Mouse (Mus musculus) A20 (cell line): Measurements from ENCODE around the gene Klf3.
A peak's percentile ranks its signal among the peaks of the same experiment; 100 is the strongest.

Experiments
- DNase-seq: peaks from one replicate; pipeline ENCODE4 v3.0.0-alpha.2; 2011; ENCODE audit warnings: low read depth, low spot score

Klf3 gene

DNA sequence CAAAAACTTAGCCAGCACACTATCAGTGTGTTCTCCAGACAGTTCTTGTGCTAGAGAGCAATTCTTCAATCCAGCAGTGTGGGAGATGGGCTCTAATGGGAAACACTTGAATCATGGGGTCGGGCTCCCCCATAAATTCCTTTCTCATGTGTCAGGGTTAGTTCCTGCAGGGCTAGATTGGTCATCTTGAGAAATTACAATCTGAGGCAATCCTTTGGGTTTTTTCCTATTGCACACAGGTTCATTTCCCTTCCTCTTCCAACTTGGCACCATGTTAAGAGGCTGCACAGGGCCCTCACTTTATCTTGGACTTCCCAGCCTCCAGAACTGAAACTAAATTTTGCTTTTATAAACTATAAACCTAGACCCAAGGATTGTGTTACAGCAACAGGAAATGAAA lies 31.0 kb downstream of the Klf3 start:
- DNase-seq: no peak

DNA sequence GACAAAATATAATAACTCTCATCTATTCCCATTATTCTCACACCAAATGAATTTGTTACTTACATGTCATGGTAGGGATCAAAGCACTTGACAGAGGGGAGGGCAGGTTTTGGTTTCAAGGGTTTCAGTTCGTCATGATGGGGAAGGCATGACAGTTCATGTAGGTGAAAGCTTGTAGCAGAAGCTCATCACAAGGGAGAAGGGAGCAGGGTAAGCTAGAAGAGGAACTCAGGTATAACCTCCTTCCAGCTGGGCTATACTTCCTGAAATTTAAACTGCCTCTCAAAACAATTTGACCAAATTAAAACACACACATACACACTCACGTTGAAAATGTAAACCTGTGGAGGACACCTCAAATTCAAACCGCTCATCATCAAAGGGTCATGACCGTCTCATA lies 32.1 kb downstream of the Klf3 start:
- peak; percentile 19 for DNase-seq

DNA sequence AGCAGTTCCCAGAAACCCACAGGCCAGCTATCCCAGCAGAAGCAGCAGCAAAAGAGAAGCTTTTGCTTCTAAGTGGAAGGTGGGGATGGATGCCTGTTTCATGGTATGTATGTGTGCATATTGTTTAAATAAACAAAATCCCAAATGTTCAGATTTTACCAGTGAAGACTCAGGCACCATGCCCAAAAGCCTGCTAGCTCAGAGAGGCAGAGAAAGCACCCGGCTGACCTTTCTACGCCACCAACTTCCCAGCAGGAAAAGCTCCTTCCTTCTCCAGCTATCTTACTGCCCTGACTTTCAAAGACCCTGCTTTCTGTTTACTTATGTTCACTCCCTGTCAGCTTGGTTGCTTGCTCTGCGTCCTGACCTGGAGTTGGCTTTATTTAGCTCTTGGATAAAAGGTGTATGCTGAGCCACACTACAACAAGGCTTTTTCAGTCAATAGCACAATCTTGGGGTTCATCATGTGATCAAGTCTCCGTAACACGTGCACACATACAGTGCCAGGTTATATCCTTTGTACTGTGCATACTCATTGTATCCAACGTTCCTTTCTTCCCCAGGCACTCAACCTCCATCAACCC lies 35.9 kb downstream of the Klf3 start:
- DNase-seq: no peak

DNA sequence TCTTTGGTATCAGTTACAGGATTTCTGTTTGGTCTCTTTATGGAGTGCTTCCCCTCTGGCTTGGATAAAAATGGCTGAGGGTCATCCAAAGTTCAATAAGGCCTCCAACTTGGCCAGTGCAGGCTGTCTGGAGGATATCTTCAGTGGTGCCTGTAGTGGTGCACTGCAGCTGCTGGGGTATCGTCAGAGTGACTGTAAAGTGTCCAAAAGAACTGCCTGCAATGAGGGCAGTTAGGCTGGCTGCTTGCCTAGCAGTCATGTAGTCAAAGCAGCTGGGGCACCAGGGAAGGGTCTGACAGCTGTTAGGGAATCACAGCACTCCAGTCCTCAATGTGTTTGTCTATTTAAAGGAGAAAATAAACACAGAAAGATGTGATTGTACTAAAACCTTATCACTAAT lies 36.9 kb downstream of the Klf3 start:
- DNase-seq: no peak

DNA sequence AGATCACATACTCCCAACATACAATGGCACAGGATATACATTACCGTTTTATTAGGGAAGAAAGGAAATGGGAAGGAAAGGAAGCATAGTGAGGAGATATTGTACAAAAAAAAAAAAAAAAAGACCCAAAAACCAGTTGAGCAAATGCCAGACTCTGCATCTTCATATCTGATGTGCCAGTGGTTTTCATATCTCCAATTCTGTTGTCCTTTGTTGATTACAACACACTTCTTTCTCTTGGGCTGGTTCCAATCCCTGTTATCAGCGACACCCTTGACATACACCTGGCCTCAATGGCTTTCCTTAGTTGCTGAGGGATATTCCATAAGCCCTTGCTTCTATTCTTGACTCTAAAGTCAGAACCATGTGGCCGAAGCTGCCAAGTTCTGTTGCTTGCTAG lies 41.4 kb downstream of the Klf3 start:
- DNase-seq: no peak

DNA sequence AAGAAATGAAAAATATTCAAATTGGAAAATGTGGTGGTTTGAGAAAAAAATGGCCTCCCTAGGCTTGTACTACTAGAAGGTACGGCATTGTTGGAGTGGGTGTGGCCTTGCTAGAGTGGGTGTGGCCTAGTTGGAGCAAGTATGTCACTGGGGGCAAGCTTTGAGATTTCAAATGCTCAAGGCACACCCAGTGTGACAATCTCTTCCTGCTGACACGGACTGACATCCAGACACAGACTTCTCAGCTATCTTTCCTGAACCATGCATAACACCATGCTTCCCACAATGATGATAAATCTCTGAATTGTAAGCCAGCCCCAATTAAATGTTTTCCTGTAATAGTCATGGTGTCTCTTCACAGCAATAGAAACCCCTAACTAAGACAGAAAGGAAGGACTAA lies 44.1 kb downstream of the Klf3 start:
- no peak for DNase-seq

DNA sequence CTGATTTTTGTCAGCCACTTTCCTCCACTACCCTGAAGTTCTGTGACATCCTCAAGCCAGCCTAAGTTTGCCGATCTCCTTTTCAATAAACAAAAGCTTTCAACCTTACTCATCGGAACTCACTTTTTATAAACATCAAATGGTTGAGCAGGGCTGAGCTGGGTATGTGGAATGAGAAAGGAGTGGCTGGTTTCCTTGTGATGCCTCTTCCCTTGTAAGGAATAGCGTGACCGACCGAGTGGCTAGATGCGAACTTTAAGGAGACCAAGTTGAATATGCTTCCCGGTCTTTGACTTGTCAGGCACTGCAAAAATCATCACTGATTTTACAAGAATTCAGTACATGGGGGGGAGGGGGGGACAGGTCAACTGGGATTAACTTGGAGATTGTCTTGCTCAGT lies 46.7 kb downstream of the Klf3 start:
- no peak for DNase-seq

DNA sequence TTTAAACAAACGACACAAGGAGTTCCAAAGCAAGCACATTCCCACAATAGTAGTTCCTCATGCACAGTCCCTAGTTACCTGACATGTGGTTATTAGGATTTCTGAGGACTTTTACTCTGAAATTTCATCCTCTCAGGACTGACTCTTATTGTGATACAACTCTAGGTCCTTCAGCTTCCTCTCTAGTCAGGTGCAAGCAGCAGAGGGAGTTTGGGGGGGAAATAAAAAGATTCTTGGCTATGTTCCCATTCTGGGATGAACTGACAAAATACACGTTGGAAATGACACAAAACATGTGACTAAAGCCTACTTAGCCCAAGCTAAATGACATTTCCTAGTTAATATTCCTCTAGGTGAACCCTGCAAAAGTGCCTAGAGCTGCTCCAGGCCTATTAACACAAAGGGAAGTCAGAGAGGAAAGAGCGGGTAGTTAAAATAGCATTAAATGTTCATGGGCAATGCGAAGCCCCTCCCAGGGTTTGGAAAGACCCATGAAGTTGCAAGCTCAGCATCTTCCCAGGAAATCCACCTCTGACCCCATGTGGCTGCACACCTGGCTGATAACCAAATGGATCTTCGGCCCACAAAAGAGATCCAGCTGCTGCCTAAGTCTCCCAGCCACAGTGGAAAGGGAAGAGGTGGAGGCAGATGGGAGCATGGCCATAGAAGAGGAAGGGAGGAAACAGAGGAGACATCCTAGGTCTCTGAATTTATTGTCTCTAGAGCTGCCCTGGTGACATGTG lies 49.6 kb downstream of the Klf3 start:
- no peak for DNase-seq

DNA sequence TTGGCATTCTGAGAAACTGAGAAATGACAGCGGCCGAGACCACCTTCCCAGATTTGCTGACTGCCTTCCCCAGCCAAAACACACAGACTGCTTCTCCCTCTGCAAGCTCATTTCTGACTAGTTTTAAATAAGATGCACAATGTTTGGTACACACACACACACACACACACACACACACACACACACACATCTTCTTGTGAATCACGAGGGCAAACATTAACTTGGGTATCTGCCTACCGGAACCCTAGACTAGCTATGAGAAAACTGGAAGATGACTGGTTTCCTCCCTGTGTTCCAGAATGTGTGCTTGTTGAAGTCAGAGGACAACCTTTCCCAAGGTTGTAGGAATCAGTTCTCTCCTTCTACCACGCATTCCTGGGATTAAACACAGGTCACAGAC lies 50.2 kb downstream of the Klf3 start:
- DNase-seq: no peak

DNA sequence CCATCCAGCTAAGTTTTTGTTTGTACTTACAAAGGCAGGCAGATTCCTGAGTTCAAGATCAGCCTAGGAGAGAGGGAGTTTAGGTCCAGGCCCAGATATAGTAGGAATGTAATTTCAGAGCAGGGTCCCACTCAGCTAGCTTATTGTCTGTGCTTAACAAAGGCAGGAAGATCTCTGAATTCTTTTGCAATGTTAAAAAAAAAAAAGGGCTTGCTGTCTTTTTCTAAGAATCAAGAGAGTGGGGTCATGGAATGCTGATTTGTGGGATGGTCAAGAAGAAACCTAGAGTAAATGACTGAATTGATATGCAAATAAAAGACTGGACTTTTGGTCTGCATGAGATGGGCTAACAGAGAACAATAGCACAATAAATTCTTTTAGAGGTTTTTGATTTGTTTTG lies 52.0 kb downstream of the Klf3 start:
- no peak for DNase-seq

DNA sequence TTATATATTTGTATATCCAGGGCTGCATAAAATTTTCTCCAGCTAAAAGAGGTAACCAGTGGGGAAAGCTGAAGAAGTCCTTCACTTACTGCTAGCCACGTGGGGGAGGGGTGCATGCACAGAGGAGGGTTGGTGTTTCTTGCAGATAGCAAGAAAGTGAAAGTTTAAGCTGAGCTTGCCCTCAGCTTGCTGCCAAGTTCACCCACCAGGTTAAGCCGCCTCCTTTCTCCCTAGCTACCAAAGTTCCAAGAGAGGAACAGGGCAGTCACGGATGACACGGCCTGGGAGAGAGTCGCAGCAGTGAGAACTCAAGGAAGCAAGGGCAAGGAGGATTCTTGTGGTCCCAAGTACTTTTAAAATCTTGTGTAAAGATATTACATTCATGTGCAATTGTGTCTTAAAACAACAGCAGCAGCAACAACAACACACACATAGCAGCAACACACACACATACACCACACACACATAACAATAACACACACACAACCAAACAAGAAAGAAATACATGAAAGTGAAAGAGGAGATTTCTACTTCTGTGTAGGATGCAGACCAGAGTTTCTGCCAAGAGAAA lies 57.8 kb downstream of the Klf3 start:
- DNase-seq: no peak

DNA sequence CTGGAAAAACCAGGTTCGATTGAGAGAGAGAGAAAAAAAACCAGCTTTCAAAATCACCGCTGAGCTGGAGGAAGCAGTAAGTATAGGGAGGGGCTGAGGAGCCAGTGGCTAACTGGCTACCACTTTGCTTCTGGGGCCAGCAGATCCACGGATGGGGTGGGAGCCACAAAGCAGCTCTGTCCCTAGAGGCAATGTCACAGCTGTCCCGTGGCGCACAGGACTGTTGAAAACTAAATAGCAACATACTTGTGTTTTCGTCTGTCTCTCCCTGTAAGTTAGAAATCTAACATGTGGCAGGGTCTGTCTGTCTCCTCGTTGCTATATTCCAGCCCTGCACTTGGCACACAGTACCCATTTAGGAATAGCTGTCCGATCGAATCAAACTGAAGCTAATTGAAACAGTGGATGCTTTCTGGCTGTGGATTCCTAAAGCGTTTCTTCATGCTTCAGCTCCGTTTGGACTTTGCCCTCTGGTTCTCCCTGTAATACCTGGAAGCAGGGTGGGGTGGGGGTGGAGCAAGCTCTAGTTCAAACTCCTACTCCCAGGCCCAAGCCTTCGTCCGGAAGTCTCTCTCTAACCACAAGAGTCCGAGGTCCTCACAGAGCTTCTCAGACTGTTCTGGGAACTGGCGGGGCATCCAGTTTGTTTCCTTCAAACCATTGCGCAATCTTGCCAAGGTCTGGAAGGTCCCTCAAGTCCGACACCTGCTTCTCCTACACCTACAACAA lies 58.4 kb downstream of the Klf3 start:
- DNase-seq: no peak

DNA sequence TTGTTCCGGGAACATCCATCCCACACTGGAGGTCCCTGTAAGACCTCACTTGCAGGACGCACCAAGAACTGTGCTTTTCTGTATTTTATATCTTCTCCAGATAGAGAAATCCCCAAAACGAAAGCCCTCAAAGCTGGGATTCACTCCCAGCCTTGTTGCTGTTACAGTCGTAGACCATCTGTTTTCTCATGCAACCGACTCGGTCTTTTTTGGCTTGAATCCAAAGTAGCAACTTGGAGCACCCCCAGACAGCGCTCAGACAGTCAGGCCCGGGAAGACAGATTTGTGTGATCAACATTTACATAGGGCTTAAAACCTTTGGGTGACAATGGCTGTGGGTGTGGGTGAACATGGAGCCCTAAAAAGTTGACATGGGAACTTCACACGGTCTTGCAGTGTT lies 59.1 kb downstream of the Klf3 start:
- DNase-seq: no peak

DNA sequence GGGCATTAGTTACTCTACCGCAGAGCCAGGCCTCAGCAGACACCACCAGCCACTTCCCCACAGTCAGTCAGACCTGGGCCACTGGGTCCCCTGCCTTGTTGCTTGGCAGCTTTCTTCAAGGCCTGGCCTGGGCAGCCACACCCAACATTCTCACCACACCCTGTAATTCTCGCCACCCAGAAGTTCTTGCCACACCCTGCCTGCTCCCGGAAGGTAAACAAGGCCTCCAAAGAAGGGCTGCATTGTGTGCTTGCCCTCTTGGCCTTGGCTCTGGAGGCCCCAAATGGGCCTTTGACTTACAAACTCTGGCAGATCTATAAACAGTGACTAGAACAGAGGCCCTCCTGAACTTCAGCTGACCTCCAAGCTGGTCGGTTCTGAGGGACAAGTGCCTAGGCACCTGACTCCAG lies 61.5 kb downstream of the Klf3 start:
- DNase-seq: no peak

DNA sequence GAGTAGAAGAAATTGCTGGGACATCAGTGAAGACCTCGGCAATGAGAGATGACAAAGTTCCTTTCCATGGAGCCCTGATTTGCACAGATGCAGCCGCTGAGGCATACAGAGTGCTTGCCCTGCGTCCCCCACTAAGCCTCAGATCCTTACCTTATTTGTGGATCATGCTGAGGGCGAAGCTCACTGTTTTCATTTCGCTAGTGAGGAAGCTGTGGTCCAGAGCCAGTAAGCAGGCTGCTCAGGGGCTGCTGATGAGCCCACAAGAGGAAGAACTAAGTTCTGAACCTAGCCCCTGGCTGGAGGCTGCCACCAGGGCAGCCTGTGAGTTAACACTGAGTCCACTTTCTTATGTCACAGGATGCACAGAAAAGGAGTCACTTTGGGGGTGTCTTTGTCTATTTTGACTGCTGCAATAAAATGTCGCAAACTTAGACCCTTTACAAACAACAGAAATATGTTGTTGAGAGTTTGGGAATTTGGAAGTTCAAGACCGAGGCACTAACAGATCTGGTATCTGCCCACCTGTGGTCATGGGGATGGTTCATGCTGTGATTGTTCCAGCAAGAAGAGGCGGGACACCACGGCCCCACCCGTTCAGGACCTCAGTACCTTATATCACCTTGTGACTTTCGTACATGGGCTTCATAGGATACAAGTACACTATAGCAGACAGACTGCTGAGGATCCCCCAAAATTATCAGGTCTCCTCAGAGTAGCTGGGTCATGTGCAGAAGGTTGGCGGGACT lies 62.2 kb downstream of the Klf3 start:
- no peak for DNase-seq

DNA sequence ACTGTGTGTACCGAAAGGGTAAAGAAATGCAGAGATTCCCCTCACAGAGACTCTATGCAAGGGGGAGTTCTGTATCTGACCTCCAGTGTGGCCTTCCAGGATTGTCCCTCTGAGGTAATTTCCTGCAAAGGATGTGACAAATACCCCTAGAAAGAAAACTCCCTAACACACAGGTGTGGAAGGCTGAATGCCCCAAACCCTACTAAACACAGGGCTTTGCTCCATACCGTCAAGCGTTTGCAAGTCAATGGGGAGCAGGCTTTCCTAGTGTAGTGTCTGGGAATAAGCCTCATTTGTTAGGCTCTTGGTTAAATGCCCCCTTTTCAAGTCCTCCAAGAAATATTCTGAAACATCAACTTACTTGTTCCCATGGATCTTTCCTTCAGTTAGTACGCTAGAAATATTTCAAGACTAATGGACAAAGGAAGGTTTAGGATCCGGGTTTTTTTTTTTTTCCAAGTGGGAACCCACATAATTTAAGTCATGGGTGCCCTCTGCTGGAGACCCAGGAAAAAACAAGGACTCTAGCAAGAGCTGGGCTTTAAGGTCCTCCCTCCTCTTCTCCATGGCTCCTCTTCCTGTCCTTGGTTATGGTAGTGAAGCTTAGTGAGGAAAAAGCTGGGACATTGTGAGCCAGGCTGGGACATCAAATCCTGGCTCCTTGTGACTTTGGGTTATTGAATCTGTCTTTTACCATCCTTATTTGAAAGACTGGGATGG lies 63.3 kb downstream of the Klf3 start:
- peak; percentile 46 for DNase-seq

DNA sequence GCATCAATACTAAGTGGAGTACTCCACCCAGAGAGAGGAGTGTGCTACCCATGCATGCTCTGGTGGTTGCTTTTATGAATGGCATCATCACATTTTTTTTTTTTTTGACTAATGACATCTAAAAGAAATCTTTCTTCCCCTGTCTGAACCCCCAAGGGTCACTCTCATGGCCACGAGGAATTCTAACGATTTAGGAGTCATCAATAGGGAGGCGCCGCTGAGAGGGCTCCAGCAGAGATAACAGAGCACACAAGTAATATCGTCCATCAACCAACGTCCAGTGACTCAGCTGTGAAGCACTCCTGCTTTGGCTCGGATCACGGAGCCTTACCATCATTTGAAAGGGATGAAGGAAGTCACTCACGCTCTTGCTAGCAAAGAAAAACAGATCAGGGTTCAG lies 63.9 kb downstream of the Klf3 start:
- DNase-seq: no peak

DNA sequence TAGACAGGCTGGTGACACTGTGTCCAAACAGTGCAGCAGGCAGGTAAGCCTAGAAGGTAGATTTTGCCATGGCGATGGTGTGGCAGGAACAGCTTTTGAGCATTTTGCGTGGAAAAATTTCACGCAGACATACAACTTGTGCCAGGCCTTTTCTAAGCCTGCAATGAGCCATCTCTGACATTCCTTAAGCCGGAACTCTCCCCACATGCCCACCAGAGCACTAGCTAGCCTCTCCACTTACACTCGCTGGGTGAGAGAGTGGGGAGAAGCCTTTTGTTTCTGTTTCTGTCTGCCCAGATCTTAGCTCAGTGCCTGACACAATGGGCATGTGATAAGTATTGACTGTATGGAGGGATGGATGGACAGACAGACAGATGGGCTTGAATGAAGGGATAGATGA lies 64.4 kb downstream of the Klf3 start:
- no peak for DNase-seq

DNA sequence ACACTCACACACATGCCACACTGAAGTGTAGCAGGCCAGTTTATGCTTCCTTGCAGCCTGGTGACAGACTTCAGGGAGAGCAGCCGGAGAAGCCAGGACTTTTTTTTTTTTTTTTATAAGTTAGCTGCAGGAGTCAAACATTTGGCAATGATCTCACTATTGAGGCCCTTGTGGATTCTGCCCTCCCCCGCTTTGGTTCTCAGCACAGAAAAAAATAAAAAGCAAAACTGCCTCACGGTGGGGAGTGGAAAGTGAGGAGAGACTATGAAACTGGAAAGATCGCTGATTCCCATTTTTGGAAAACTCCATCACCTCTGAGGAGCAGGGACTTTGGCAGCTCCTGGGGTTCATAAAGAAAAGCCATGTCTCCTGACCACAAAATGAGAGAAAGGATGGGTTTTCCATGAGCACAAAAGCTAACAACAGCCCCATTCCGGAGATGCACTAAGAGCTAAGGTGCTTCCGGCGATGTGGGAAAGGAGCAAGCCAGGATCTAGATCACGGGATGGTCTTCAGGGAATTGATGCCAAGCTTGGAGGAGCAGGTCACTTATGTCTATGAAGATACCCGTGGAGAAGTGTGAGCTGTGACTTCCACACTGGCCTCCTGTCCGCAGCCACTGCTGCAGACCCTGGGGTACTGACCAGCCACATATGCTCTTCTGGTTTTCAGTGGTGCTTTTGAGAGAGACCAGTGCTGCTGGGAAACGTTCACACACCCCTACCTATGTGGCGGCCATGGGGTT lies 73.1 kb downstream of the Klf3 start:
- no peak for DNase-seq

DNA sequence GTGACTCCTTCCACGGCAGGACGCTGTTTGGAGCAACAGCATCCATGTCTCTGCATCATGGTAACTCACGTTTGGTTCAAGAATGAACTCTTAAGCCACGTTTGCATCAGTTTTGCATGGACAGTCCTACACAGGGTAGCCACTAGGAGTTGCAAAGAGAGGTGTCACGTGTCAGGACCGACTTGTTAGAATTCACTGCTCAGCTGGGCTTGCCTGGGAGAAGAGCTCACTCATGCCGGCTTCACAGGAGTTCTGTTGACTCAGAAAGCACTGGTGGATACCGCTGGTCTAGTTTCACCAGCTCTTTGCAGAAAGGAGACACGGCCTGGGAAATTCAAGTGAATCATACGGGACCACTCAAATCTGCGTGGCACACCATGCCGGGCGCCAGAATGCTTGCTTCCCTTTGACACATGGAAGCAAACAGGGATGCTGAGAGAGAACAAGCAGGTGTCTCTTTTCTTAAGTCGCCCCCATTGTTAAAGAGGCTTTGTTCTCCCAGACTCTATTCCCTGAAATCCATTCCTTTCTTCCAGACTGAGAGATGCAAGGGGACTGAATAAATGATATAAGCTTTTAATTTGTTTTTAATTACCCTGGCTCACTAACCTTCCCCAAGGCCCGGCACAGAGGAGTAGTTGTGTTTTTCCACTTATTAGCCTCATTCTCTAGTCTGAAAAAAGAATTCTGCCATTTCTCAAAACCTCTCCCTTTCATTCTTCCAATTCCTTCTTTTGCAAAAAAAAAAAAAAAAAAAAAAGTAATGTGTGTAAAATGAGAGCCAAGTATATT lies 74.2 kb downstream of the Klf3 start:
- no peak for DNase-seq
